ENCODE assay signal across 18 mouse cellular contexts in genomic region chr9:91559794-91560193, GRCm38 (mm10).
"Had no signal": no experiment of that assay in that cellular context is flagged by ENCODE, and none has a peak within 500 bp of the region (broad histone marks: within the 10 kb centered on the region; RNA-seq: fewer than 3 reads in every experiment).

No protein-coding gene starts in this region.

- DNase-seq: kidney, adult 18-20 months; kidney, postnatal 25 days; layer of hippocampus, adult 9-11 months; liver; lung, adult 18-20 months; lung, postnatal 10 days; lung, postnatal 36 days; midbrain, embryonic 14.5 days; thymus, adult 18-20 months; thymus, postnatal 36 days had no signal

- H3K36me3 ChIP-seq: liver, embryonic 12.5 days; liver, embryonic 15.5 days; lung, embryonic 15.5 days; neural tube, embryonic 13.5 days had no signal

- H3K4me3 ChIP-seq: layer of hippocampus, adult 2 months; liver, embryonic 12.5 days; liver, embryonic 15.5 days; lung, embryonic 15.5 days; megakaryocyte, embryonic 14.5 days; neural tube, embryonic 13.5 days had no signal

- H3K9me3 ChIP-seq: liver, embryonic 12.5 days; liver, embryonic 15.5 days; lung, embryonic 15.5 days; neural tube, embryonic 13.5 days had no signal

- H3K4me1 ChIP-seq: liver, embryonic 12.5 days; liver, embryonic 15.5 days; lung, embryonic 15.5 days; megakaryocyte, embryonic 14.5 days had no signal

- H3K4me2 ChIP-seq: liver, embryonic 12.5 days; liver, embryonic 15.5 days; lung, embryonic 15.5 days; midbrain, embryonic 11.5 days; neural tube, embryonic 13.5 days had no signal

- H3K9ac ChIP-seq: liver, embryonic 12.5 days; liver, embryonic 15.5 days; lung, embryonic 15.5 days; neural tube, embryonic 13.5 days had no signal

- H3K27ac ChIP-seq: kidney, postnatal 0 days; layer of hippocampus, adult 2 months; liver, embryonic 12.5 days; liver, embryonic 15.5 days; lung, embryonic 15.5 days; neural tube, embryonic 13.5 days had no signal

- H3K27me3 ChIP-seq: liver, embryonic 12.5 days; liver, embryonic 15.5 days; lung, embryonic 15.5 days; megakaryocyte, embryonic 14.5 days; neural tube, embryonic 13.5 days had no signal

- ATAC-seq: liver, embryonic 12.5 days had no signal
